Mouse (Mus musculus) CD8-positive naive resting alpha-beta T cell, adult 2 months (primary cell): ENCODE results near the gene Rpap1.
A peak's percentile ranks its signal among the peaks of the same experiment; 100 is the strongest.

ENCODE experiments used
- DNase-seq, 2 experiments: peaks; one replicate each; pipeline ENCODE4 v3.0.0; 2022; ENCODE audit warnings: low read depth in 2 of 2, low spot score in 2 of 2

Rpap1 gene

GRCm38 (mm10) chr2:119799181-119799960 lies 12.0 kb upstream of the Rpap1 start:
- DNase-seq, result peak; percentile 11 to 19

- peak; percentile 19 to 40 for DNase-seq
Observed at GRCm38 (mm10) chr2:119798246-119798927, 11.1 kb upstream of the Rpap1 start.

GRCm38 (mm10) chr2:119797279-119797783 lies 10.0 kb upstream of the Rpap1 start, which contains the start of gene Tyro3:
Gene Tyro3 (plus strand): TSS chr2:119797733.
- no peak for DNase-seq

GRCm38 (mm10) chr2:119789996-119790395 lies 2.7 kb upstream of the Rpap1 start:
- DNase-seq, result no peak

- no peak for DNase-seq
Observed at GRCm38 (mm10) chr2:119767246-119767645, 20.1 kb downstream of the Rpap1 start.

GRCm38 (mm10) chr2:119763924-119764323 lies 23.4 kb downstream of the Rpap1 start:
- DNase-seq, result no peak

- DNase-seq, result no peak
Observed at GRCm38 (mm10) chr2:119762276-119762675, 25.1 kb downstream of the Rpap1 start.

- no peak for DNase-seq
Observed at GRCm38 (mm10) chr2:119760251-119760650, 27.1 kb downstream of the Rpap1 start, which contains the start of gene Ltk. Gene Ltk (minus strand): TSS chr2:119760431.

- DNase-seq, result no peak
Observed at GRCm38 (mm10) chr2:119758844-119759835, 28.2 kb downstream of the Rpap1 start.

- peak in 1 of 2 experiments; percentile 25 for DNase-seq
Observed at GRCm38 (mm10) chr2:119758101-119758843, 29.1 kb downstream of the Rpap1 start.

GRCm38 (mm10) chr2:119757601-119758100 lies 29.7 kb downstream of the Rpap1 start:
- DNase-seq, result no peak

GRCm38 (mm10) chr2:119749260-119749659 lies 38.1 kb downstream of the Rpap1 start:
- DNase-seq, result no peak

GRCm38 (mm10) chr2:119747554-119747953 lies 39.8 kb downstream of the Rpap1 start:
- DNase-seq, result no peak

GRCm38 (mm10) chr2:119745281-119745680 lies 42.1 kb downstream of the Rpap1 start:
- no peak for DNase-seq

- DNase-seq, result peak in 1 of 2 experiments; percentile 25
Observed at GRCm38 (mm10) chr2:119744163-119745111, 42.9 kb downstream of the Rpap1 start.

GRCm38 (mm10) chr2:119743808-119744162 lies 43.6 kb downstream of the Rpap1 start:
- DNase-seq, result no peak

GRCm38 (mm10) chr2:119743176-119743807 lies 44.0 kb downstream of the Rpap1 start:
- DNase-seq, result no peak

- DNase-seq, result peak; percentile 44 to 46
Observed at GRCm38 (mm10) chr2:119742461-119743175, 44.7 kb downstream of the Rpap1 start.
